Mouse (Mus musculus) lung, postnatal 36 days (tissue): ENCODE measurements around the gene Gm13283.
"Not testable (repeated sequence)": the region's sequence is repeated elsewhere in the genome, so short reads cannot be mapped to it uniquely, and the experiment has no call there.

ENCODE experiments used
- DNase-seq: peaks from one replicate; pipeline ENCODE4 v3.0.0; 2022; ENCODE audit warnings: mixed read lengths

Gm13283 gene

GRCm38 (mm10) chr4:88759610-88760268, at the start of gene Gm13283:
Gene Gm13283, plus strand, starts transcription at chr4:88760119.
- peak; percentile 58 for DNase-seq

- DNase-seq, result no peak
Measured at GRCm38 (mm10) chr4:88714281-88714680, 45.6 kb upstream of the Gm13283 start.

GRCm38 (mm10) chr4:88715059-88715458, 44.9 kb upstream of the Gm13283 start:
- DNase-seq, result no peak

GRCm38 (mm10) chr4:88718715-88719114, 41.2 kb upstream of the Gm13283 start:
- peak; percentile 46 for DNase-seq

GRCm38 (mm10) chr4:88721791-88722721, 37.9 kb upstream of the Gm13283 start, which contains the start of the genes Gm26566 and Klhl9:
Gene Gm26566, plus strand, starts transcription at chr4:88721805.
Gene Klhl9, minus strand, starts transcription at chr4:88722465.
- peak; percentile 91 for DNase-seq

- DNase-seq, result no peak
Measured at GRCm38 (mm10) chr4:88723497-88724090, 36.3 kb upstream of the Gm13283 start.

- no peak for DNase-seq
Measured at GRCm38 (mm10) chr4:88726727-88727126, 33.2 kb upstream of the Gm13283 start.

GRCm38 (mm10) chr4:88727324-88727723, 32.6 kb upstream of the Gm13283 start:
- peak; percentile 79 for DNase-seq

GRCm38 (mm10) chr4:88738480-88738879, 21.4 kb upstream of the Gm13283 start:
- peak; percentile 84 for DNase-seq

GRCm38 (mm10) chr4:88739036-88739435, 20.9 kb upstream of the Gm13283 start:
- no peak for DNase-seq

- no peak for DNase-seq
Measured at GRCm38 (mm10) chr4:88741426-88741825, 18.5 kb upstream of the Gm13283 start.

GRCm38 (mm10) chr4:88742771-88743371, 17.0 kb upstream of the Gm13283 start:
- no peak for DNase-seq

GRCm38 (mm10) chr4:88744207-88744606, 15.7 kb upstream of the Gm13283 start:
- no peak for DNase-seq

- DNase-seq, result no peak
Measured at GRCm38 (mm10) chr4:88749926-88750325, 10.0 kb upstream of the Gm13283 start.

- DNase-seq, result peak; percentile 41
Measured at GRCm38 (mm10) chr4:88754818-88755340, 5.0 kb upstream of the Gm13283 start, which contains the start of gene Gm13271. Gene Gm13271, plus strand, starts transcription at chr4:88754868.

- peak; percentile 4 for DNase-seq
Measured at GRCm38 (mm10) chr4:88756581-88757513, 3.1 kb upstream of the Gm13283 start.

GRCm38 (mm10) chr4:88757628-88758031, 2.3 kb upstream of the Gm13283 start:
- DNase-seq, result peak; percentile 91

GRCm38 (mm10) chr4:88758751-88759150, 1.2 kb upstream of the Gm13283 start:
- not testable (repeated sequence) for DNase-seq

GRCm38 (mm10) chr4:88760431-88760830, 512 bp downstream of the Gm13283 start:
- DNase-seq, result peak; percentile 85

GRCm38 (mm10) chr4:88761776-88762175, 1.9 kb downstream of the Gm13283 start:
- peak; percentile 44 for DNase-seq

GRCm38 (mm10) chr4:88762341-88762740, 2.4 kb downstream of the Gm13283 start:
- not testable (repeated sequence) for DNase-seq
